Mouse (Mus musculus) large intestine, adult 2 months (tissue): Measurements from ENCODE around the gene Tmem150a. TPM values are rescaled to one million over a fixed set of nuclear protein-coding genes. Genes with fewer than 3 reads are reported as not detected.

ENCODE experiments used
- DNase-seq: peaks from one replicate; pipeline ENCODE4 v3.0.0-alpha.2; 2012; ENCODE audit warnings: low read depth, low spot score
- whole genome bisulfite sequencing: fragments of 180-500 bp; shearing (Covaris S2); methylation state at CpG from one replicate; pipeline ENCODE4 v1.1.7; 2018; 5-methylcytosine and 5-hydroxymethylcytosine counted together
- polyA plus RNA-seq: library from polyadenylated mRNA; depleted of rRNA; stranded (reverse); fragments of >200 nt; gene quantifications from 2 replicates; pipeline ENCODE4 v1.2.3, GENCODE M21; 2012; rRNA removed

The Tmem150a gene
- 13.4 and 16.6 TPM in 2 replicates for polyA plus RNA-seq

GRCm38 (mm10) chr6:72355066-72355911, at the start of gene Tmem150a:
Tmem150a (plus strand) TSS chr6:72355447.
- WGBS: under 1% methylated on average over 70 of the region's 71 CpGs
- no peak for DNase-seq

- WGBS: 87% methylated on average over 3 of the region's 3 CpGs
These were observed 43.0 kb upstream of the Tmem150a start for GRCm38 (mm10) chr6:72312198-72312597.

GRCm38 (mm10) chr6:72313124-72313867, 42.0 kb upstream of the Tmem150a start:
- DNase-seq: no peak
- WGBS: 92% methylated on average over 11 of the region's 11 CpGs

More at GRCm38 (mm10) chr6:72312198-72312597, 43.0 kb upstream of the Tmem150a start:
- DNase-seq: no peak

GRCm38 (mm10) chr6:72315384-72315783, 39.9 kb upstream of the Tmem150a start:
- WGBS: 88% methylated on average over 2 of the region's 2 CpGs
- DNase-seq: no peak

GRCm38 (mm10) chr6:72316044-72316443, 39.2 kb upstream of the Tmem150a start:
- no peak for DNase-seq
- 79% methylated on average over 1 of the region's 1 CpGs for WGBS

- WGBS: 87% methylated on average over 5 of the region's 5 CpGs
- DNase-seq: no peak
These were observed 36.8 kb upstream of the Tmem150a start for GRCm38 (mm10) chr6:72318440-72318839.

- WGBS: 76% methylated on average over 11 of the region's 11 CpGs
- no peak for DNase-seq
These were observed 36.2 kb upstream of the Tmem150a start for GRCm38 (mm10) chr6:72319019-72319418.

GRCm38 (mm10) chr6:72322936-72323335, 32.3 kb upstream of the Tmem150a start:
- over 99% methylated on average over 3 of the region's 3 CpGs for WGBS
- no peak for DNase-seq

- DNase-seq: no peak
- 93% methylated on average over 6 of the region's 6 CpGs for WGBS
These were observed 31.3 kb upstream of the Tmem150a start for GRCm38 (mm10) chr6:72323786-72324508.

GRCm38 (mm10) chr6:72326274-72326673, 29.0 kb upstream of the Tmem150a start:
- WGBS: 37% methylated on average over 6 of the region's 6 CpGs

GRCm38 (mm10) chr6:72329019-72329418, 26.2 kb upstream of the Tmem150a start:
- WGBS: 84% methylated on average over 5 of the region's 5 CpGs
- no peak for DNase-seq

More at GRCm38 (mm10) chr6:72326274-72326673, 29.0 kb upstream of the Tmem150a start:
- DNase-seq: no peak

- 91% methylated on average over 4 of the region's 4 CpGs for WGBS
These were observed 25.1 kb upstream of the Tmem150a start for GRCm38 (mm10) chr6:72330133-72330532.

GRCm38 (mm10) chr6:72333111-72333510, 22.1 kb upstream of the Tmem150a start:
- no peak for DNase-seq
- 73% methylated on average over 5 of the region's 5 CpGs for WGBS

More at GRCm38 (mm10) chr6:72330133-72330532, 25.1 kb upstream of the Tmem150a start:
- no peak for DNase-seq

- WGBS: 48% methylated on average over 2 of the region's 2 CpGs
- DNase-seq: no peak
These were observed 14.8 kb upstream of the Tmem150a start for GRCm38 (mm10) chr6:72340481-72340880.

GRCm38 (mm10) chr6:72344396-72345073, 10.7 kb upstream of the Tmem150a start:
- DNase-seq: no peak
- under 1% methylated on average over 42 of the region's 42 CpGs for WGBS

GRCm38 (mm10) chr6:72345074-72345567, 10.1 kb upstream of the Tmem150a start, which contains the start of gene Usp39:
Usp39 (minus strand) TSS chr6:72345184.
- DNase-seq: peak; percentile 87
- WGBS: under 1% methylated on average over 30 of the region's 30 CpGs

- WGBS: 35% methylated on average over 6 of the region's 6 CpGs
- DNase-seq: no peak
These were observed 9.6 kb upstream of the Tmem150a start for GRCm38 (mm10) chr6:72345633-72346032.

GRCm38 (mm10) chr6:72346261-72346660, 9.0 kb upstream of the Tmem150a start:
- 86% methylated on average over 4 of the region's 4 CpGs for WGBS
- no peak for DNase-seq
